Mouse (Mus musculus) C2C12 (cell line): ENCODE measurements around the gene Pycr2. TPM values are rescaled to one million over a fixed set of nuclear protein-coding genes. Genes with fewer than 3 reads are reported as not detected.

Experiments used
- H3K27me3 ChIP-seq: one replicate; pipeline ENCODE4 v1.6.1; 2011; ENCODE audit not compliant: control insufficient read depth, insufficient read depth, insufficient read length
- H3K36me3 ChIP-seq: one replicate; pipeline ENCODE4 v1.6.1; 2011; ENCODE audit not compliant: control insufficient read depth, insufficient read depth
- H3K4me3 ChIP-seq: one replicate; pipeline ENCODE4 v1.5.1; 2011; ENCODE audit warnings: mild to moderate bottlenecking, control low read depth; ENCODE audit not compliant: poor library complexity, insufficient read depth, severe bottlenecking
- H3K79me2 ChIP-seq: one replicate; pipeline ENCODE4 v1.6.1; 2011; ENCODE audit not compliant: control insufficient read depth, insufficient read depth
- H3K79me3 ChIP-seq: one replicate; pipeline ENCODE4 v1.6.1; 2011; ENCODE audit warnings: low read depth, control low read depth
- H3ac ChIP-seq: one replicate; pipeline ENCODE3; 2011; ENCODE audit warnings: low read depth; ENCODE audit not compliant: control insufficient read depth, insufficient read length
- CEBPB ChIP-seq: IDR thresholded peaks from one replicate; pipeline ENCODE4 v1.6.1; 2011; ENCODE audit warnings: low read depth, mild to moderate bottlenecking, control low read depth, moderate library complexity
- CTCF ChIP-seq: IDR thresholded peaks from one replicate; pipeline ENCODE4 v1.5.1; 2011; ENCODE audit not compliant: control insufficient read depth, insufficient read depth, insufficient read length
- FOSL1 ChIP-seq: IDR thresholded peaks from one replicate; pipeline ENCODE4 v1.8.0; 2011; ENCODE audit warnings: mild to moderate bottlenecking, low read length; ENCODE audit not compliant: poor library complexity, insufficient read depth, severe bottlenecking
- MAX ChIP-seq: IDR thresholded peaks from one replicate; pipeline ENCODE4 v1.6.1; 2011; ENCODE audit warnings: mild to moderate bottlenecking, control low read depth
- MYOD1 ChIP-seq: IDR thresholded peaks from one replicate; pipeline ENCODE4 v1.6.1; 2011; ENCODE audit warnings: low read depth; ENCODE audit not compliant: control insufficient read depth, insufficient read length
- MYOG ChIP-seq: IDR thresholded peaks from one replicate; pipeline ENCODE4 v1.6.1; 2011; ENCODE audit not compliant: control insufficient read depth, insufficient read length; ENCODE audit errors: extremely low read depth
- USF1 ChIP-seq: IDR thresholded peaks from one replicate; pipeline ENCODE4 v1.6.1; 2011; ENCODE audit warnings: low read depth, mild to moderate bottlenecking, control low read depth, moderate library complexity
- polyA plus RNA-seq: library from polyadenylated mRNA; unstranded; fragments of >200 nt; fragmentation: generic; extraction: Trizol; gene quantifications from one replicate; pipeline ENCODE4 v1.2.1, GENCODE M21; 2012; ENCODE audit warnings: missing spikeins

Pycr2 gene
- polyA plus RNA-seq, 1 experiment = 114 TPM

- Histone ChIP-seq H3ac (no peak overlapping the region), H3K79me3 (peaks cover 10% of the 10 kb centered on the region), H3K36me3 (peaks cover 36% of the 10 kb centered on the region), H3K27me3 (no peaks in the 10 kb centered on the region), H3K4me3 (no peak overlapping the region), H3K79me2 (peaks cover 45% of the 10 kb centered on the region)
- TF ChIP-seq CEBPB = no peak
Measured at GRCm38 (mm10) chr1:180946448-180946847, 42.4 kb downstream of the Pycr2 start.

- Histone ChIP-seq H3K79me2 (no peaks in the 10 kb centered on the region), H3K27me3 (no peaks in the 10 kb centered on the region), H3K79me3 (no peaks in the 10 kb centered on the region), H3K36me3 (peaks cover 73% of the 10 kb centered on the region), H3K4me3 (no peak overlapping the region), H3ac (no peak overlapping the region)
- TF ChIP-seq USF1 (no peak), MYOD1 (no peak), CTCF (no peak)
Measured at GRCm38 (mm10) chr1:180952085-180952746, 48.1 kb downstream of the Pycr2 start.

GRCm38 (mm10) chr1:180952808-180953207, 48.7 kb downstream of the Pycr2 start:
- no peak for TF ChIP-seq CTCF
- no peak for TF ChIP-seq MAX
- no peak for TF ChIP-seq MYOD1
- TF ChIP-seq CEBPB = no peak
- no peak for TF ChIP-seq USF1
- TF ChIP-seq FOSL1 = no peak
- TF ChIP-seq MYOG = no peak
- peaks cover 73% of the 10 kb centered on the region for H3K36me3 ChIP-seq
- H3K27me3 ChIP-seq = no peaks in the 10 kb centered on the region

GRCm38 (mm10) chr1:180956401-180956800, 52.3 kb downstream of the Pycr2 start:
- Histone ChIP-seq H3K27me3 (no peaks in the 10 kb centered on the region), H3K36me3 (peaks cover 74% of the 10 kb centered on the region), H3K4me3 (no peak overlapping the region), H3K79me2 (no peaks in the 10 kb centered on the region), H3ac (no peak overlapping the region), H3K79me3 (no peaks in the 10 kb centered on the region)
- no peak for TF ChIP-seq MYOD1
- no peak for TF ChIP-seq USF1
- no peak for TF ChIP-seq CEBPB
- TF ChIP-seq MAX = no peak
- TF ChIP-seq CTCF = no peak
- TF ChIP-seq MYOG = no peak
- TF ChIP-seq FOSL1 = no peak

More at GRCm38 (mm10) chr1:180952808-180953207, 48.7 kb downstream of the Pycr2 start:
- H3K79me3 ChIP-seq = no peaks in the 10 kb centered on the region
- no peak overlapping the region for H3ac ChIP-seq
- no peak overlapping the region for H3K4me3 ChIP-seq
- H3K79me2 ChIP-seq = no peaks in the 10 kb centered on the region

GRCm38 (mm10) chr1:180956973-180957381, 52.9 kb downstream of the Pycr2 start:
- no peaks in the 10 kb centered on the region for H3K79me3 ChIP-seq
- H3K4me3 ChIP-seq = no peak overlapping the region
- peaks cover 76% of the 10 kb centered on the region for H3K36me3 ChIP-seq
- H3ac ChIP-seq = no peak overlapping the region
- H3K27me3 ChIP-seq = no peaks in the 10 kb centered on the region
- H3K79me2 ChIP-seq = no peaks in the 10 kb centered on the region
- TF ChIP-seq FOSL1 = no peak
- TF ChIP-seq MYOD1 = no peak
- TF ChIP-seq CEBPB = no peak
- TF ChIP-seq MAX = no peak
- TF ChIP-seq USF1 = no peak
- no peak for TF ChIP-seq MYOG
- no peak for TF ChIP-seq CTCF

Other genes starting within 250 kb of the Pycr2 start
- gene Mixl1, start 207.3 kb upstream of the Pycr2 start, polyA plus RNA-seq = not detected
- 13.2 TPM for gene Acbd3, start 178.2 kb upstream of the Pycr2 start, polyA plus RNA-seq
- gene H3f3a, start 90.3 kb upstream of the Pycr2 start, polyA plus RNA-seq = 570 TPM
- 17.7 TPM for gene Sde2, start 53.2 kb upstream of the Pycr2 start, polyA plus RNA-seq
- gene Lefty2, start 11.2 kb upstream of the Pycr2 start, polyA plus RNA-seq = not detected
- 2.1 TPM for gene Lefty1, start 30.7 kb downstream of the Pycr2 start, polyA plus RNA-seq
- gene Tmem63a, start 38.1 kb downstream of the Pycr2 start, polyA plus RNA-seq = 38.5 TPM
- 60.6 TPM for gene Ephx1, start 116.6 kb downstream of the Pycr2 start, polyA plus RNA-seq
- gene 9130409I23Rik, start 146.9 kb downstream of the Pycr2 start, polyA plus RNA-seq = not detected
- gene Nvl, start 239.9 kb downstream of the Pycr2 start, polyA plus RNA-seq = 8.2 TPM
- 109 TPM for gene Cnih4, start 240.4 kb downstream of the Pycr2 start, polyA plus RNA-seq